Mouse (Mus musculus) megakaryocyte, embryonic 14.5 days (primary cell): ENCODE measurements around the gene Gm20388. TPM values are rescaled to one million over a fixed set of nuclear protein-coding genes. Genes with fewer than 3 reads are reported as not detected.

ENCODE experiments used
- H3K27me3 ChIP-seq: replicated peaks from 2 replicates; pipeline ENCODE3; 2012; ENCODE audit warnings: inconsistent platforms
- H3K36me3 ChIP-seq: replicated peaks from 2 replicates; pipeline ENCODE3; 2012; ENCODE audit warnings: low read length, inconsistent platforms, mixed read lengths
- H3K4me1 ChIP-seq: 2 replicates; pipeline ENCODE4 v1.6.1; 2012; ENCODE audit warnings: inconsistent platforms
- H3K4me3 ChIP-seq: replicated peaks from 2 replicates; pipeline ENCODE3; 2012; ENCODE audit warnings: moderate library complexity, mild to moderate bottlenecking, inconsistent platforms
- H3K9me3 ChIP-seq: 2 replicates; pipeline ENCODE4 v1.6.1; 2012; ENCODE audit warnings: inconsistent platforms
- FLI1 ChIP-seq: IDR thresholded peaks from 2 replicates; pipeline ENCODE4 v1.6.1; 2012; ENCODE audit warnings: low read length, inconsistent platforms, mixed read lengths
- GATA1 ChIP-seq: IDR thresholded peaks from 3 replicates; pipeline ENCODE4 v1.6.1; 2012; ENCODE audit warnings: mixed read lengths, low read length, inconsistent platforms, borderline replicate concordance
- polyA plus RNA-seq: library from polyadenylated mRNA; stranded (reverse); fragments of >175 nt; gene quantifications from 2 replicates; pipeline ENCODE4 v1.2.3, GENCODE M21; 2012; ENCODE audit warnings: low replicate concordance; ENCODE audit not compliant: insufficient read depth

The Gm20388 gene
- polyA plus RNA-seq, 1 experiment, result 111 TPM

GRCm38 (mm10) chr8:121851716-121852115, 1941.1 kb downstream of the Gm20388 start:
- Histone ChIP-seq H3K9me3 (peaks cover 18% of the 10 kb centered on the region), H3K4me1 (peaks cover 48% of the 10 kb centered on the region), H3K27me3 (peaks cover 4% of the 10 kb centered on the region), H3K4me3 (no peak overlapping the region), H3K36me3 (peaks cover 13% of the 10 kb centered on the region)
- TF ChIP-seq FLI1 (no peak), GATA1 (no peak)

- H3K36me3 ChIP-seq, result peaks cover 13% of the 10 kb centered on the region
- H3K4me1 ChIP-seq, result peaks cover 50% of the 10 kb centered on the region
- H3K27me3 ChIP-seq, result peaks cover 6% of the 10 kb centered on the region
- H3K9me3 ChIP-seq, result peaks cover 18% of the 10 kb centered on the region
- TF ChIP-seq GATA1 (no peak), FLI1 (no peak)
- H3K4me3 ChIP-seq, result no peak overlapping the region
These were observed 1941.8 kb downstream of the Gm20388 start for GRCm38 (mm10) chr8:121852464-121852863.

GRCm38 (mm10) chr8:121853586-121853985, 1942.9 kb downstream of the Gm20388 start:
- no peak overlapping the region for H3K4me3 ChIP-seq
- peaks cover 52% of the 10 kb centered on the region for H3K4me1 ChIP-seq
- H3K27me3 ChIP-seq, result peaks cover 12% of the 10 kb centered on the region
- H3K9me3 ChIP-seq, result peaks cover 18% of the 10 kb centered on the region
- TF ChIP-seq FLI1, result no peak
- no peak for TF ChIP-seq GATA1
- peaks cover 13% of the 10 kb centered on the region for H3K36me3 ChIP-seq

DNA sequence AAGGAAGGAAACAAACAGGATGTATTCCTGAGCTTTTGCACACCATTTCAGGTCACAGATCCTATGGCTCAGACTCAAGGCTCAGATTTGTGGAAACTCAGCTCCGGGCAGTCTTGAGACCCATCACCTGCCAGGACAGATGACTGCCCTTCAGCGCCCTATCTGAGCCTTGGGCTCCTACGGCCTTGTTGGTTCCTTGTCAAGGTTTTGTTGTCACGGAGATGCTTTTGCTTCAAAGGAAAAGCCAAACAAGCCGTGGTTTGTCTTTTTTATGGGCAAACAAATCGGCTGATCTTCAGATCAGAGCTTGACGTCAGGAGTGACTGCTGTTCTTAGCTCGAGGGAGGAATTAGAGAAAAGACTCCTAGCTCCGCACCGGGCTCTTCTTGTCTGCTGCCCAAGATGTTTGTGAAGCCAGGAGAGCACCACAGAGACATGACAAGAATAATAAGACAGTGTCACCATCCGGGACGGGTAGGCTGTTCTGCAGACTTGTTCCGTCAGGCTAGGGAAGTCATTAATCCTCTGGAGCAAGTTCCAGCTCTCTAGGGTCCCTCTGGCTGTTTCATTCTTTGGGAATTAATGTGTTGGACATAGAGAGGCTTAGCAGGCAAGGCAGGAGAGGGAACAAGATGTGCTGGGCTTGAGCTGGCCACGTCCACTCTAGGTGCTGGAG, 1945.6 kb downstream of the Gm20388 start:
- H3K4me3 ChIP-seq, result no peak overlapping the region
- no peak for TF ChIP-seq GATA1
- no peak for TF ChIP-seq FLI1

DNA sequence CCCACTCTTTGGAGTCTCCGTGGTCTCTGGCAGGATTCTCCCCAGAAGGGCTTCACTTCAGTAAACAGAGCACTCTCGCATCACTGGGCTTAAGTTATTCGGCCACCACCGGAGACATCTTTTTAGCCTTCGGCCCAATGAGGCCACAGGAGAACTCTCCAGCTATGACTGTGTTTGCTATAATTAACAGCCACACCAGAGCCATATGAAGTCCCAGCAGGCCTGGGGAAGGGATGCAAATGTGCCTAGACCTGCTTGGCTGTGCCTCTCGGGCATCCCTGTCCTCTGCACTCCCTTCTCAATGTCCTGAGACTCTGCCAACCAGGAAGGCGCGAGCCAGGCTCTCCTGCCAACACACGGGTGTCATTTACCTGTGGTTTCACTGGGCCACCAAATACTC, 1946.7 kb downstream of the Gm20388 start:
- TF ChIP-seq GATA1 (no peak), FLI1 (no peak)
- Histone ChIP-seq H3K27me3 (peaks cover 12% of the 10 kb centered on the region), H3K9me3 (peaks cover 18% of the 10 kb centered on the region), H3K4me3 (no peak overlapping the region), H3K4me1 (peaks cover 34% of the 10 kb centered on the region), H3K36me3 (peaks cover 13% of the 10 kb centered on the region)

More for the DNA sequence above, 1945.6 kb downstream of the Gm20388 start:
- Histone ChIP-seq H3K4me1 (peaks cover 34% of the 10 kb centered on the region), H3K36me3 (peaks cover 13% of the 10 kb centered on the region), H3K9me3 (peaks cover 18% of the 10 kb centered on the region), H3K27me3 (peaks cover 12% of the 10 kb centered on the region)

GRCm38 (mm10) chr8:121857747-121858146, 1947.1 kb downstream of the Gm20388 start:
- Histone ChIP-seq H3K4me3 (no peak overlapping the region), H3K9me3 (peaks cover 18% of the 10 kb centered on the region), H3K27me3 (peaks cover 14% of the 10 kb centered on the region), H3K36me3 (peaks cover 13% of the 10 kb centered on the region), H3K4me1 (peaks cover 34% of the 10 kb centered on the region)
- TF ChIP-seq FLI1 (no peak), GATA1 (no peak)

DNA sequence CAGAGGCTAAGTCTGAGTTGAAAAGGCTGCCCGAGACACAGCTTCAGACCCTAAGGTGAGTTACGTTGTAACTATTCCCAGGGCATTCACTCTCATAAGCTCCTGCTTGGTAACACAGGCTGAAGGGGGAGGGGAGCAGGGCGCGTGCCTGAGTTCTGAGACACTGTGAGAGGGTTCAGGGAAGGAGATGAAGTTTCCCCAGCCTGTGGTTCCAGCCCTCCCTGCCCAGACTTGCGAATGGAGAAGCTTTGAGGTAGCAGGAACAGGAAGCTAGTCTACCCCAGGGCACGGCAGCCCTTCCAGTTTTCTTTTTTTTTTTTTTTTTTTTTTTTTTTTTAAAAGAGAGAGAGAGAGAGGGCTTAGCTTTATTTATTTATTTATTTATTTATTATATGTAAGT, 1950.6 kb downstream of the Gm20388 start:
- no peaks in the 10 kb centered on the region for H3K36me3 ChIP-seq
- peaks cover 18% of the 10 kb centered on the region for H3K27me3 ChIP-seq
- TF ChIP-seq GATA1 (no peak), FLI1 (no peak)
- peak overlapping the region; percentile 72 for H3K4me3 ChIP-seq
- peaks cover 32% of the 10 kb centered on the region for H3K4me1 ChIP-seq
- H3K9me3 ChIP-seq, result no peaks in the 10 kb centered on the region

GRCm38 (mm10) chr8:121861806-121862548, 1951.3 kb downstream of the Gm20388 start:
- no peak for TF ChIP-seq FLI1
- TF ChIP-seq GATA1, result no peak
- peaks cover 39% of the 10 kb centered on the region for H3K4me1 ChIP-seq
- no peaks in the 10 kb centered on the region for H3K9me3 ChIP-seq
- peak overlapping the region; percentile 84 for H3K4me3 ChIP-seq
- peaks cover 17% of the 10 kb centered on the region for H3K27me3 ChIP-seq
- H3K36me3 ChIP-seq, result no peaks in the 10 kb centered on the region

GRCm38 (mm10) chr8:121865356-121865755, 1954.7 kb downstream of the Gm20388 start:
- TF ChIP-seq FLI1 (no peak), GATA1 (no peak)
- no peaks in the 10 kb centered on the region for H3K36me3 ChIP-seq
- no peak overlapping the region for H3K4me3 ChIP-seq
- peaks cover 14% of the 10 kb centered on the region for H3K27me3 ChIP-seq
- no peaks in the 10 kb centered on the region for H3K9me3 ChIP-seq
- peaks cover 45% of the 10 kb centered on the region for H3K4me1 ChIP-seq

DNA sequence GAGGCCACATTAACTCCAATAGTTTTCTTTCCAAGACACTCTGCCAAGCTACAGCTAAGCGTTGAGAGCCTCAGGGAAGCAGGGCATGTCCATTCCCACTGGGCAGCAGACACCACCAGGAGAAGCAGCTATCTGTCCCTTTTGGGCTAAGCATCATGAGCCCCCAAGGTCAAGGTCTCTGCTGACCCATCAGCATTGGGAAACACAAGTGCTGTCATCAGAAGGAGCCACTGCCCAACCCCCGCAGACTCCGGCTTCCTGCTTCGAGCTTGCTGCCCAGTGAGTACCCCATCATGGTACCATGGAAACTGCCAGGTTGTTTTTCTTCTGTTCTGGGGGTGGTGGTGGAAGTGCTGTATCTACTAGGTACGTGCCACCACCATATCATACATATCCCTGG, 1957.6 kb downstream of the Gm20388 start:
- peaks cover 48% of the 10 kb centered on the region for H3K4me1 ChIP-seq
- H3K36me3 ChIP-seq, result no peaks in the 10 kb centered on the region
- TF ChIP-seq FLI1, result no peak
- no peak for TF ChIP-seq GATA1
- H3K27me3 ChIP-seq, result peaks cover 17% of the 10 kb centered on the region
- no peaks in the 10 kb centered on the region for H3K9me3 ChIP-seq
- H3K4me3 ChIP-seq, result no peak overlapping the region
